Mouse (Mus musculus): ENCODE data around the gene Abraxas1. TPM values are rescaled to one million over a fixed set of nuclear protein-coding genes. Genes with fewer than 3 reads are reported as not detected.

Gene Abraxas1
- polyA plus RNA-seq, 1 experiment from 2014 or later = 14.9 TPM

GRCm38 (mm10) chr5:100771575-100771974 lies 49.2 kb downstream of the Abraxas1 start:
- Histone ChIP-seq H3K4me1 (replicated peaks) (no peaks in the 10 kb centered on the region), H3K4me3 (replicated peaks) (no peak overlapping the region), H3K9me3 (replicated peaks) (no peaks in the 10 kb centered on the region), H3K27ac (replicated peaks) (no peak overlapping the region), H3K9ac (no peak overlapping the region), H3K36me3 (replicated peaks) (peaks cover 89% of the 10 kb centered on the region), H3K4me2 (no peak overlapping the region), H3K27me3 (no peaks in the 10 kb centered on the region)
- 79% methylated on average over 4 of the region's 4 CpGs for WGBS (ENCODE audit: insufficient replicate concordance)
- no peak for ATAC-seq (ENCODE audit: insufficient read depth)

- H3K4me3 ChIP-seq (replicated peaks) = no peak overlapping the region
- no peaks in the 10 kb centered on the region for H3K9me3 ChIP-seq (replicated peaks)
- H3K27me3 ChIP-seq = no peaks in the 10 kb centered on the region
- ATAC-seq (ENCODE audit: insufficient read depth) = no peak
- 90% methylated on average over 7 of the region's 7 CpGs for WGBS (ENCODE audit: insufficient replicate concordance)
- no peak overlapping the region for H3K9ac ChIP-seq
- H3K36me3 ChIP-seq (replicated peaks) = peaks cover 90% of the 10 kb centered on the region
- H3K4me2 ChIP-seq = no peak overlapping the region
- no peaks in the 10 kb centered on the region for H3K4me1 ChIP-seq (replicated peaks)
- H3K27ac ChIP-seq (replicated peaks) = no peak overlapping the region
Measured at GRCm38 (mm10) chr5:100766026-100766425, 54.7 kb downstream of the Abraxas1 start.

- Histone ChIP-seq H3K9me3 (replicated peaks) (no peaks in the 10 kb centered on the region), H3K36me3 (replicated peaks) (peaks cover 57% of the 10 kb centered on the region)
Measured at GRCm38 (mm10) chr5:100761736-100762135, 59.0 kb downstream of the Abraxas1 start.

GRCm38 (mm10) chr5:100760049-100760663 lies 60.6 kb downstream of the Abraxas1 start:
- Histone ChIP-seq H3K36me3 (replicated peaks) (peaks cover 41% of the 10 kb centered on the region), H3K27ac (replicated peaks) (no peak overlapping the region), H3K4me3 (replicated peaks) (no peak overlapping the region), H3K9me3 (replicated peaks) (no peaks in the 10 kb centered on the region), H3K27me3 (no peaks in the 10 kb centered on the region), H3K9ac (no peak overlapping the region), H3K4me1 (replicated peaks) (no peaks in the 10 kb centered on the region), H3K4me2 (no peak overlapping the region)
- 79% methylated on average over 10 of the region's 10 CpGs for WGBS (ENCODE audit: insufficient replicate concordance)
- no peak for ATAC-seq (ENCODE audit: insufficient read depth)

More at GRCm38 (mm10) chr5:100761736-100762135, 59.0 kb downstream of the Abraxas1 start:
- H3K4me1 ChIP-seq (replicated peaks) = no peaks in the 10 kb centered on the region
- ATAC-seq (ENCODE audit: insufficient read depth) = no peak
- 79% methylated on average over 7 of the region's 7 CpGs for WGBS (ENCODE audit: insufficient replicate concordance)
- H3K4me2 ChIP-seq = no peak overlapping the region
- H3K27ac ChIP-seq (replicated peaks) = no peak overlapping the region
- no peak overlapping the region for H3K4me3 ChIP-seq (replicated peaks)
- H3K9ac ChIP-seq = no peak overlapping the region
- no peaks in the 10 kb centered on the region for H3K27me3 ChIP-seq

- Histone ChIP-seq H3K27me3 (no peaks in the 10 kb centered on the region), H3K27ac (replicated peaks) (no peak overlapping the region), H3K4me1 (replicated peaks) (no peaks in the 10 kb centered on the region), H3K4me2 (no peak overlapping the region), H3K9ac (no peak overlapping the region), H3K4me3 (replicated peaks) (no peak overlapping the region), H3K9me3 (replicated peaks) (no peaks in the 10 kb centered on the region), H3K36me3 (replicated peaks) (peaks cover 22% of the 10 kb centered on the region)
- no peak for ATAC-seq (ENCODE audit: insufficient read depth)
- 84% methylated on average over 5 of the region's 5 CpGs for WGBS (ENCODE audit: insufficient replicate concordance)
Measured at GRCm38 (mm10) chr5:100758121-100758520, 62.6 kb downstream of the Abraxas1 start.

Other genes starting within 250 kb of the Abraxas1 start
- 61.5 and 83.9 TPM in 2 replicates for gene Plac8, start 248.7 kb downstream of the Abraxas1 start, polyA plus RNA-seq (2015; fragmentation: Nextera tagmentation; extraction: Ambion mirVana)
- 22.8 and 24.3 TPM in 2 replicates for gene Coq2, start 145.8 kb downstream of the Abraxas1 start, polyA plus RNA-seq (2015; fragmentation: Nextera tagmentation; extraction: Ambion mirVana)
- 1.6 and 1.9 TPM in 2 replicates for gene Hpse, start 101.2 kb downstream of the Abraxas1 start, polyA plus RNA-seq (2015; fragmentation: Nextera tagmentation; extraction: Ambion mirVana)
- gene Helq, start 22.4 kb downstream of the Abraxas1 start, polyA plus RNA-seq (2015; fragmentation: Nextera tagmentation; extraction: Ambion mirVana) = 10.0 and 11.5 TPM in 2 replicates
- 101 and 122 TPM in 2 replicates for gene Mrps18c, start 22.3 kb downstream of the Abraxas1 start, polyA plus RNA-seq (2015; fragmentation: Nextera tagmentation; extraction: Ambion mirVana)
- gene Gpat3, start 24.7 kb upstream of the Abraxas1 start, polyA plus RNA-seq (2015; fragmentation: Nextera tagmentation; extraction: Ambion mirVana) = 3.4 and 4.2 TPM in 2 replicates

Measured in liver, embryonic 15.5 days (tissue).